Mouse (Mus musculus): ENCODE data around the gene Rpl32.

GRCm38 (mm10) chr6:115801811-115802210 is 6.7 kb downstream of the Rpl32 start:
- TF ChIP-seq CTCF (IDR thresholded peaks at IDR 0.05 in 2 of 3, conservative IDR thresholded peaks at IDR 0.05 in 1 of 3; ENCODE audit: control insufficient read depth in 1 of 3, insufficient read depth in 1 of 3, low read depth in 2 of 3, low read length in 3 of 3, poor library complexity in 1 of 3, severe bottlenecking in 1 of 3) (no peak), GABPA (IDR thresholded peaks at IDR 0.05; ENCODE audit: low read depth, low read length) (no peak)

Measured in MEL (cell line).